Mouse (Mus musculus): ENCODE measurements around the gene Pik3ca. TPM values are rescaled to one million over a fixed set of nuclear protein-coding genes. Genes with fewer than 3 reads are reported as not detected.

Gene Pik3ca
- polyA plus RNA-seq (2014; fragmentation: Illumina TruSeq; extraction: RNeasy Lipid Tissue Mini Kit (QIAGEN cat#74804); ENCODE audit: low read depth, low replicate concordance): 44.8 TPM

DNA sequence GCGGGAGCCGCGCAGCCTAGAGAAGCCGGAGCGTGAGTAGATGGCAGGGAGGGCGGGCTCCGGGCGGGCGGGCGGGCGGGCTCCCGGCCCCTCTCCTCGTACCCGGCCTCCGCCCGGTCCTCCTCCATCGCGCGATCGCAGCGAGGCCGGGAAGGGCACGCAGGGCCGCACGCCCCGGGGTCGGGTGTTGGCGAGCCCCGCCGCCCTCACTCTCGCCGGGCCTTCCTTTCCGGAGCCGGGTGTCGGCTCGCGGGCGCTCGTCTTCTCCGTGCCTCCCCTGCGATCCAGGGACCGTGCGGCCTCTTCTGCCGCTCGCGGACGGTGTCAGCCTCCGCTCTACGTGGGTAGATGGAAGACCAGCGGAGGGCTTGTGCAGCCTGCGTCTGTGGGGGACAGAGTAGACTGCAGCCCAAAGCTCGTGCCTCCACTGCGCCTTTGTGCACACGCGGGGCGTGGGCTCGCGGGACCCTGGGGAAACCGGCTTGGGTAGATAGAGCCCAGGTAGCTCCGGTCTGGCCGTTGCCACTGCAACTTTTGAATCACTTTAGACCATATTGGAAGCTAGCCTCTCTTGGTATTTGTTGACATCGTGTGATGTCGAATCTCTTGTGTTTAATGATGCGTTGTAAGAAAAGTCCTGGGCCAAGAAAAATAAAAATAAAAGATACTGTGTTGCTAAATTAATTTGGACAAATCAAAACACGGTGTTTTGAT is at the start of gene Pik3ca:
Gene Pik3ca (plus strand): TSS at position 211 of the 714 bp plus-strand sequence.

DNA sequence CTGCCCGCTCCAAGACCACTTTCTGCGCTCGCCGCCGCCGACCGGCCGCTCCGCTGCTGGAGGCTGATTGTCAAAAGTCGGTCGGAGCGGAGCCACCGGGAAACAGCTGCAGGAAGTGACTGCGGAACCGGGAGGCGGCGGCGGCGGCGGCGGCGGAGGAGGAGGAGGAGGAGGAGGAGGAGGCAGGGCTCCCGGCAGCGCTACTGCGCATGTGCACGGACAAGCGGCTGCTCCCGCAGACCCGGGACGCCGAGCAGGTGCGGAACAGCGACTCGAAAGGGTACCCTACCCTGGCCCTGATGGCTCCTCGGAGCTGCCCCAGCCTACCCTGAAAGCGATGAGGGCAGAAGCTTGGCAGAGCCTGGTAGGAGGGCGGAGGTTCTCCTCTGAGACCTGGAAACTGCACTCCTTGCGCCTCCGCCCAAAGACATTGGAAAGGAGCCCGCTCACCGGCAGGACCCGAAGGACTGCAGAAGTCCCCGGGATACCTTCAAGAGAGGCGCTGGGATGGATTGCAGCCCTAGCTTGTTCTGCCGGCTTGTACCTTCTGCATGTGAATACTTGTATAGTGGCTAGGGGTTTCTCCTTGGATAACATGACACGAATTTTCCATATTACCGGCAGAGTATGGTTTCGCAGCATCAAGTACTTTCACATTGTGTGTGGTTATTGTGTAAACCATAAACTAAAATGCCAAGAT is 31.8 kb upstream of the Pik3ca start, which contains the start of gene Zmat3:
Gene Zmat3 (minus strand): TSS at position 469 of the 700 bp plus-strand sequence.

DNA sequence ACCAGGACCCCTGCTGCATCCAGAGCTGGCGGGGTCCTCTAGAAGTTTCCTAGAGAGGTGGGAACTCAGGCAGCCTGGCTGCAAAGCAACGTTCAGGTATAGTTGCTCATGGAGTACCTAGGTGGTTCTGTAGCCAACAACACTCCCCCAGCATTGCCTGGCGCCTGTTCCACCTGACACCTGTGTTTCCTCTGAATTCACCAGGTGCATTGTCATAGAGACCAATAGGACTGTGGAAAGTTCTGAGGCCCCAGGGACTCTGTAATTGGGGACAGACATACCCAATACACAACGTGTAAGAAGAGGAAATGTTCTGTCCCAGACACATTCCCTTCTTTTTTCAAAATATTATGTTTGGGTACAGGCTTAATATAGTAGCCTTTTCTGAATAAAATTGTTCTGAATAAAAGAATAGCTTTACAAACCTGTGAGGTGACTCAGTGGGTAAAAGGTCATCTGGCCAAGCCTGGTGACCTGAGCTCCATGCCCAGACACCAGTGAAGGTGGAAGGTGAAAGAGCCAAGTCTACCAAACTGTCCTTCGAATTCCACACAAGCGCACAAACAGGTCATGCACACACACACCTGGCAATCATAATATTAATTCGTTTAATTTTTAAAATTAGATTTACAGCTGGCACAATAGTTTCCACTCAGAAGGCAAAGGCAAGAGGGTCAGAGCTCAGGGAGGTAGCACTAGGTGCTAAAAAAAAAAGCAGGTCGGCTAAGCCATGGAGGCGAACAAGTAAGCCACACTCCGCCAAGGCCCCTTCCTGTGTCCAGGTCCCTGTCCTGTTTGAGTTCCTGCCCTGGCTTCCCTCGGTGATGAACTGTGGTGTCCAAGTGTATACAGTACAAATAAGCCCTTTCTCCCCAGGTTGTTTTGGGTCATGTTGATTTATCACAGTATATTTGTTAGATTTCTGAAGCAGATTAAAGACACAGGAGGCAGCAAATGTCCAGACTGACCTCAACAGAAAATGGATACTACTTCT is 94.9 kb downstream of the Pik3ca start, which contains the start of gene Kcnmb3:
Gene Kcnmb3 (minus strand): TSS at position 135 of the 994 bp plus-strand sequence.

DNA sequence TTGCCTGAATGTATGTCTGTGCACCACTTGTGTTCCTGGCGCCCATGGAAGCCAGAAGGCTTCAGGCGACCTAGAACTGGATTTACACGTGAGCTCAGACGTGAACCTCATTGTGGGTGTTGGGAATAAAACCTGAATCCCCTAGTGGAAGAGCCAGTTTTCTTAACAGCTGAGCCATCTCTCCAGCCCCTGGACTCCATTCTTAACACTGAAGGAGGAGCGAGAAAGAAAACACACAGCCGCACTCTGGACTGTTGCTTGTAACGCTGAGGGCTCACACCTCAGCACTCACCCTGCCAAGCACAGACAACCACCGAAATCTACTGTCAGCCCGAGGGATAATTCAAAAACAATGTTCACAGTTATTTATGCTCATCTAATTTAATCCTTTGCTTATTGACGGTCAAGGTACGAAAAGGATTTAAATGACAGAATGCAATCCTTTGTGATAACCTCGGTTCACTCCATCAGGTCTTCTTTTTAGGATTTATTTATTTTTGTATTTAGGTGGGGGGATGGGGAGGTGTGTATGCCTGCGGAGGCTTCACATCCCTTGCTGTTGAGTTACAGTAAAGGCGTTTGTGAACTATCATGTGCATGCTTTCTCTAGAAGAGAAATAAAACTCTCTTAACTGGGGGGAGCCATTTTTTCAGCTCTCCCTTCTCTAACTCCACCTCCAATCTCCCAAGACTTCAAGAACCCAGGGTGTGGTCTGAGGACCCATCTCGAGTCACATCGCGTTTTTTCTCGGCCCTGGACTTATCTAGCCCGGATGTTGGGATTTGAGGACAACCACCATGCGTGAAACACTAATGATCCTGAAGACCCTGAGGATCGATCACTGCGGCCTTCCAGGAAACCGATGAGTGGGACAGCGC is 112.3 kb downstream of the Pik3ca start, which contains the start of gene Zfp639:
Gene Zfp639 (plus strand): TSS at position 764 of the 879 bp plus-strand sequence.

Other genes starting within 250 kb of the Pik3ca start
- 6.0 TPM for gene Zmat3, start 31.7 kb upstream of the Pik3ca start, polyA plus RNA-seq (2014; fragmentation: Illumina TruSeq; extraction: RNeasy Lipid Tissue Mini Kit (QIAGEN cat#74804); ENCODE audit: low read depth, low replicate concordance)
- 0.94 TPM for gene Kcnmb3, start 94.6 kb downstream of the Pik3ca start, polyA plus RNA-seq (2014; fragmentation: Illumina TruSeq; extraction: RNeasy Lipid Tissue Mini Kit (QIAGEN cat#74804); ENCODE audit: low read depth, low replicate concordance)
- 139 TPM for gene Zfp639, start 112.6 kb downstream of the Pik3ca start, polyA plus RNA-seq (2014; fragmentation: Illumina TruSeq; extraction: RNeasy Lipid Tissue Mini Kit (QIAGEN cat#74804); ENCODE audit: low read depth, low replicate concordance)
- 192 TPM for gene Mfn1, start 131.8 kb downstream of the Pik3ca start, polyA plus RNA-seq (2014; fragmentation: Illumina TruSeq; extraction: RNeasy Lipid Tissue Mini Kit (QIAGEN cat#74804); ENCODE audit: low read depth, low replicate concordance)
- gene Gnb4, start 218.9 kb downstream of the Pik3ca start, polyA plus RNA-seq (2014; fragmentation: Illumina TruSeq; extraction: RNeasy Lipid Tissue Mini Kit (QIAGEN cat#74804); ENCODE audit: low read depth, low replicate concordance): 1.9 TPM

Data from testis, adult 10 weeks (tissue).